In the genomic region with DNA sequence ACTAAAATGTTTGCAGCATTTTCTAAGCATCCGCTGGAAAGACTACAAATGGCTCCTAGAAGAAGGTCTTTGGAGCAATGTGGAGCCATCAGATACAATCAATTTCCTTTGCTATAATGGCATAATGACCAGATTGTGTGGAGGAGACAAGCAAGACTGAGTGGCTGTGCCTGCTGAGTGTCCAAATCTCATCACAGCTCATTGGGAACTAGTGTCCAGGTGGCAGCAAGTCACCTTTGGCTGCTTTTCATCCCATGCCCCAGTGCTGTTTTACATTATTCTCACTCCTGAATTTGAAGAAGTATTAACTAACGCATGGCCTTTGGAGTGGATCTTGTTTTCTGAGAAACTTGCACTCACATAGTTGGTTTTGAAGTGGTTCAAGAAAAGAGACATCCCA, we compare ENCODE assay signal across 11 mouse cellular contexts.
"Had no signal": no experiment of that assay in that cellular context is flagged by ENCODE, and none has a peak within 500 bp of the region (broad histone marks: within the 10 kb centered on the region; RNA-seq: fewer than 3 reads in every experiment).

No protein-coding gene starts in this region.

- H3K4me3 ChIP-seq: limb, embryonic 13.5 days; midbrain, embryonic 12.5 days; myocyte; neural tube, embryonic 15.5 days had no signal

- DNase-seq: kidney, postnatal 14 days; layer of hippocampus, adult 9-11 months; layer of hippocampus, postnatal 36 days; lung, adult 18-20 months; thymus, postnatal 14 days had no signal

- H3K27ac ChIP-seq: limb, embryonic 13.5 days; liver, embryonic 14.5 days; midbrain, embryonic 12.5 days; neural tube, embryonic 15.5 days; stomach, postnatal 0 days had no signal
